Mouse (Mus musculus) neural tube, embryonic 12.5 days (tissue): ENCODE measurements at regions not wholly inside any gene's neighbourhood (a gene's known extent, or its start where the extent isn't known, plus 50 kb on each side); places are given as distances from the start of the nearest gene placed in this dataset.

Experiments used
- ATAC-seq: fragments of 200-750 bp; cut with Nextera tagmentation; 2 replicates; pipeline ENCODE4 v1.8.0; 2017; ENCODE audit warnings: low read depth, mild to moderate bottlenecking, moderate TSS enrichment, moderate library complexity; ENCODE audit not compliant: low FRiP score
- H3K27ac ChIP-seq: fragments of 300-500 bp; sonication (generic); 2 replicates; pipeline ENCODE4 v1.5.1; 2016
- H3K27me3 ChIP-seq: fragments of 300-500 bp; sonication (generic); replicated peaks from 2 replicates; pipeline ENCODE4 v1.6.1; 2016; ENCODE audit warnings: mild to moderate bottlenecking
- H3K36me3 ChIP-seq: fragments of 300-500 bp; sonication (generic); 2 replicates; pipeline ENCODE4 v1.6.1; 2016; ENCODE audit warnings: mild to moderate bottlenecking
- H3K4me1 ChIP-seq: fragments of 300-500 bp; sonication (generic); 2 replicates; pipeline ENCODE4 v1.6.1; 2016
- H3K4me2 ChIP-seq: fragments of 300-500 bp; sonication (generic); replicated peaks from 2 replicates; pipeline ENCODE4 v1.6.1; 2016; ENCODE audit warnings: mild to moderate bottlenecking
- H3K4me3 ChIP-seq: fragments of 300-500 bp; sonication (generic); 2 replicates; pipeline ENCODE4 v1.5.1; 2016
- H3K9ac ChIP-seq: fragments of 300-500 bp; sonication (generic); 2 replicates; pipeline ENCODE4 v1.6.1; 2016; ENCODE audit warnings: mild to moderate bottlenecking
- H3K9me3 ChIP-seq: fragments of 300-500 bp; sonication (generic); 2 replicates; pipeline ENCODE4 v1.6.1; 2016; ENCODE audit warnings: mild to moderate bottlenecking
- WGBS: fragments of 180-500 bp; shearing (Covaris S2); methylation state at CpG from one replicate; pipeline ENCODE4 v1.1.7; 2016; 5-methylcytosine and 5-hydroxymethylcytosine counted together

GRCm38 (mm10) chr15:31964911-31965310, 212.2 kb upstream of the Tas2r119 start:
- no peaks in the 10 kb centered on the region for H3K4me1 ChIP-seq
- no peak for ATAC-seq

GRCm38 (mm10) chr15:31965542-31965941, 211.5 kb upstream of the Tas2r119 start:
- Histone ChIP-seq H3K9me3 (no peaks in the 10 kb centered on the region), H3K9ac (no peak overlapping the region), H3K4me1 (no peaks in the 10 kb centered on the region), H3K27me3 (no peaks in the 10 kb centered on the region), H3K36me3 (no peaks in the 10 kb centered on the region), H3K4me2 (no peak overlapping the region), H3K4me3 (no peak overlapping the region), H3K27ac (no peak overlapping the region)
- no peak for ATAC-seq
- 93% methylated on average over 4 of the region's 4 CpGs for WGBS

More at GRCm38 (mm10) chr15:31964911-31965310, 212.2 kb upstream of the Tas2r119 start:
- Histone ChIP-seq H3K9me3 (no peaks in the 10 kb centered on the region), H3K4me2 (no peak overlapping the region), H3K27me3 (no peaks in the 10 kb centered on the region), H3K36me3 (no peaks in the 10 kb centered on the region), H3K4me3 (no peak overlapping the region), H3K27ac (no peak overlapping the region), H3K9ac (no peak overlapping the region)
- WGBS: 91% methylated on average over 6 of the region's 6 CpGs

- no peaks in the 10 kb centered on the region for H3K9me3 ChIP-seq
- H3K36me3 ChIP-seq: no peaks in the 10 kb centered on the region
- H3K4me3 ChIP-seq: no peak overlapping the region
- no peaks in the 10 kb centered on the region for H3K4me1 ChIP-seq
- WGBS: 93% methylated on average over 7 of the region's 7 CpGs
- no peak overlapping the region for H3K4me2 ChIP-seq
- no peak overlapping the region for H3K9ac ChIP-seq
- H3K27ac ChIP-seq: no peak overlapping the region
- no peak for ATAC-seq
- H3K27me3 ChIP-seq: no peaks in the 10 kb centered on the region
Observed at GRCm38 (mm10) chr15:31972891-31973290, 204.2 kb upstream of the Tas2r119 start.

GRCm38 (mm10) chr15:31973889-31974288, 203.2 kb upstream of the Tas2r119 start:
- no peaks in the 10 kb centered on the region for H3K36me3 ChIP-seq

GRCm38 (mm10) chr15:31976461-31976860, 200.6 kb upstream of the Tas2r119 start:
- ATAC-seq: no peak
- H3K4me3 ChIP-seq: no peak overlapping the region
- no peaks in the 10 kb centered on the region for H3K36me3 ChIP-seq
- H3K27me3 ChIP-seq: no peaks in the 10 kb centered on the region
- H3K9me3 ChIP-seq: no peaks in the 10 kb centered on the region
- no peak overlapping the region for H3K9ac ChIP-seq
- WGBS: 67% methylated on average over 4 of the region's 4 CpGs
- H3K4me1 ChIP-seq: no peaks in the 10 kb centered on the region
- H3K4me2 ChIP-seq: no peak overlapping the region
- no peak overlapping the region for H3K27ac ChIP-seq

More at GRCm38 (mm10) chr15:31973889-31974288, 203.2 kb upstream of the Tas2r119 start:
- H3K4me3 ChIP-seq: no peak overlapping the region
- no peaks in the 10 kb centered on the region for H3K4me1 ChIP-seq
- H3K9me3 ChIP-seq: no peaks in the 10 kb centered on the region
- no peak overlapping the region for H3K9ac ChIP-seq
- no peaks in the 10 kb centered on the region for H3K27me3 ChIP-seq
- H3K27ac ChIP-seq: no peak overlapping the region
- H3K4me2 ChIP-seq: no peak overlapping the region
- 84% methylated on average over 11 of the region's 11 CpGs for WGBS
- no peak for ATAC-seq

- Histone ChIP-seq H3K4me1 (no peaks in the 10 kb centered on the region), H3K27ac (no peak overlapping the region), H3K36me3 (no peaks in the 10 kb centered on the region), H3K9me3 (no peaks in the 10 kb centered on the region), H3K4me2 (no peak overlapping the region), H3K4me3 (no peak overlapping the region), H3K9ac (no peak overlapping the region), H3K27me3 (no peaks in the 10 kb centered on the region)
- ATAC-seq: no peak
- WGBS: 94% methylated on average over 3 of the region's 3 CpGs
Observed at GRCm38 (mm10) chr15:31977563-31977962, 199.5 kb upstream of the Tas2r119 start.

- H3K4me1 ChIP-seq: no peaks in the 10 kb centered on the region
- ATAC-seq: no peak
- H3K4me2 ChIP-seq: no peak overlapping the region
- no peak overlapping the region for H3K9ac ChIP-seq
- no peaks in the 10 kb centered on the region for H3K9me3 ChIP-seq
- no peak overlapping the region for H3K27ac ChIP-seq
- no peaks in the 10 kb centered on the region for H3K36me3 ChIP-seq
- H3K4me3 ChIP-seq: no peak overlapping the region
- no peaks in the 10 kb centered on the region for H3K27me3 ChIP-seq
- WGBS: 24% methylated on average over 7 of the region's 7 CpGs
Observed at GRCm38 (mm10) chr15:31979961-31980360, 197.1 kb upstream of the Tas2r119 start.

GRCm38 (mm10) chr15:31980791-31981190, 196.3 kb upstream of the Tas2r119 start:
- Histone ChIP-seq H3K9me3 (no peaks in the 10 kb centered on the region), H3K36me3 (no peaks in the 10 kb centered on the region), H3K4me2 (no peak overlapping the region), H3K27me3 (no peaks in the 10 kb centered on the region), H3K9ac (no peak overlapping the region), H3K27ac (no peak overlapping the region), H3K4me3 (no peak overlapping the region), H3K4me1 (no peaks in the 10 kb centered on the region)
- WGBS: 87% methylated on average over 1 of the region's 1 CpGs
- no peak for ATAC-seq

- Histone ChIP-seq H3K27me3 (no peaks in the 10 kb centered on the region), H3K4me2 (no peak overlapping the region), H3K36me3 (no peaks in the 10 kb centered on the region), H3K4me3 (no peak overlapping the region), H3K9ac (no peak overlapping the region), H3K27ac (no peak overlapping the region), H3K4me1 (no peaks in the 10 kb centered on the region), H3K9me3 (no peaks in the 10 kb centered on the region)
- 80% methylated on average over 3 of the region's 3 CpGs for WGBS
- ATAC-seq: no peak
Observed at GRCm38 (mm10) chr15:31987291-31987690, 189.8 kb upstream of the Tas2r119 start.

GRCm38 (mm10) chr15:31989093-31989492, 188.0 kb upstream of the Tas2r119 start:
- no peaks in the 10 kb centered on the region for H3K9me3 ChIP-seq
- no peak for ATAC-seq
- no peak overlapping the region for H3K9ac ChIP-seq
- H3K4me3 ChIP-seq: no peak overlapping the region
- H3K4me1 ChIP-seq: no peaks in the 10 kb centered on the region
- H3K27ac ChIP-seq: no peak overlapping the region
- WGBS: 76% methylated on average over 2 of the region's 2 CpGs
- H3K36me3 ChIP-seq: no peaks in the 10 kb centered on the region
- H3K27me3 ChIP-seq: no peaks in the 10 kb centered on the region
- H3K4me2 ChIP-seq: no peak overlapping the region

- Histone ChIP-seq H3K27me3 (no peaks in the 10 kb centered on the region), H3K4me3 (no peak overlapping the region), H3K9me3 (no peaks in the 10 kb centered on the region), H3K36me3 (no peaks in the 10 kb centered on the region), H3K9ac (no peak overlapping the region), H3K4me2 (no peak overlapping the region), H3K27ac (no peak overlapping the region), H3K4me1 (no peaks in the 10 kb centered on the region)
- ATAC-seq: no peak
- 66% methylated on average over 6 of the region's 6 CpGs for WGBS
Observed at GRCm38 (mm10) chr15:31989593-31990290, 187.3 kb upstream of the Tas2r119 start.

- 95% methylated on average over 2 of the region's 2 CpGs for WGBS
- H3K9ac ChIP-seq: no peak overlapping the region
- H3K4me1 ChIP-seq: no peaks in the 10 kb centered on the region
- no peak overlapping the region for H3K27ac ChIP-seq
- H3K27me3 ChIP-seq: no peaks in the 10 kb centered on the region
- H3K9me3 ChIP-seq: no peaks in the 10 kb centered on the region
- no peak overlapping the region for H3K4me3 ChIP-seq
- no peaks in the 10 kb centered on the region for H3K36me3 ChIP-seq
- H3K4me2 ChIP-seq: no peak overlapping the region
- no peak for ATAC-seq
Observed at GRCm38 (mm10) chr15:31997996-31998395, 179.1 kb upstream of the Tas2r119 start.

- H3K4me3 ChIP-seq: no peak overlapping the region
- H3K36me3 ChIP-seq: no peaks in the 10 kb centered on the region
- no peak overlapping the region for H3K4me2 ChIP-seq
- no peaks in the 10 kb centered on the region for H3K9me3 ChIP-seq
- H3K27me3 ChIP-seq: no peaks in the 10 kb centered on the region
- no peak for ATAC-seq
- WGBS: 89% methylated on average over 5 of the region's 5 CpGs
- H3K4me1 ChIP-seq: peaks cover 13% of the 10 kb centered on the region
- no peak overlapping the region for H3K9ac ChIP-seq
- no peak overlapping the region for H3K27ac ChIP-seq
Observed at GRCm38 (mm10) chr15:31999553-31999952, 177.5 kb upstream of the Tas2r119 start.
